Mouse (Mus musculus): Measurements from ENCODE around the gene Atg4c.

Gene Atg4c

DNA sequence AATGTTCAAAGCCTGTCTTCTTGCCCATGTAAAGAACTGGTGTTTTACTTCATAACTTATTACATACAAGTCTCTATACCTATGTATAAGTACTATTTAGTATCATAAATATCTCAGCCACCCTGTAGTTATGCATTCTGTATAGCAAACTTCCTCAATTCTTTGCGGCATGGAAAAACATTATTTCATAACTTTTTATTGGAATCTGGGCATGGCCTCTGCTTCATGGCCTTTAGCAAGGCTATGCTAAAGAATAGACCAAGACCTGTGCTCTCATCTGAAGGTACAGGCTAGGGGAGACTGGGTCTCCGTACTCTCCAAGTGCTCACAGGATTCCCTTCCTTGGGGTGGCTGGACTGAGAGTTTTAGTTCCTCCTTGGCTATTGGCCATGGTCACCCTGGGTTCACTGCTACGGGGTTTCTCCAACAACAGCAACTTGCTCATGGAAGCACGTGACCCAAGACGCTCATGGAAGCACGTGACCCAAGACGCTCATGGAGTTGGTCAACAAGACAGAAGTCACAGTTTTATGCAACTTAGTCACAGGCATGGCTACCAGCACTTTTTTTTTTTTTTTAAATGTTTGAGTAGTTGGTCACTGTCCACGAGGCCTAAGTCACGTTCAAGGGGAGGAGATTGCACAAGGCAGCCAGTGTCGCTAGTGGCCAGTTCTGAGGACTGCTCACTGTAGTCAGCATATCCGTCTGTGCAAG is 7.2 kb upstream of the Atg4c start:
- no peak for DNase-seq (ENCODE audit: low spot score)

DNA sequence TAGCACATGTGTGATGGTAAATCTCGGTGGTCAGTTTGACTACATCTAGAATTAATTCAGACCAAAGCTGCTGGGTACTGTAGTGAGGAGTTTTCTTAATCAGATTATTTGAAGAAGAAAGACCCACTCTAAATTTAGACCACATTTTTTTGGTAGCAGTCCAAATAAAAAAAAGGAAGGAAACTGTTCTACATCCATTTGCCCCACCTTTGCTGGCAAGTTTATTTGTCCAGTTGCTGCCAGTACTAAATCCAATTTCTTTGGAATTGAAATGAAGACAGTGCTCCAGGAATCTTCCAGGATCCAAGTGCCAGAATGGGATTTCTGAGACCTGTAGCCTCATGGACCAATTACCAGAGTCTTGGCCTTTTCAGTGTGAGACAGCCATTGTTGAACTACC is 1.1 kb upstream of the Atg4c start:
- no peak for DNase-seq (ENCODE audit: low spot score)

DNA sequence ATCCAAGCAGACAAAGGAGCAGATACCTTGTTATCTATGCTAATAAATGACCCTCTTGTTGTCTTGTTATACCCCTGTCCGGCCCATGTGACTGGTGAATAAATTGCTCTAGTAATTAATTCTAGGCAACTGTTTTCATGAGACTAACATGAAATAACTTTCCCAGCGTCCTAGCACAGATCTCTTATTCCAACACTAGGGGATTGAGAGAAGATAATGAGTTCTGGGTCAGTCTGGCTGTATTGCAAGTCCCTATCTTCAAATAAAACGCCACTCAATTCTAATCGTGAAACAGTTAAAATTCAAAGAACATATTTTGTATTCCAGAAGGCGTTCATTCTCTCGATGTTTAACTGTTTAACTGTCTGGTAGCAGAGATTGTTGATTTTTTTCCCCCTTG is 520 bp upstream of the Atg4c start:
- DNase-seq (ENCODE audit: low spot score), result no peak

DNA sequence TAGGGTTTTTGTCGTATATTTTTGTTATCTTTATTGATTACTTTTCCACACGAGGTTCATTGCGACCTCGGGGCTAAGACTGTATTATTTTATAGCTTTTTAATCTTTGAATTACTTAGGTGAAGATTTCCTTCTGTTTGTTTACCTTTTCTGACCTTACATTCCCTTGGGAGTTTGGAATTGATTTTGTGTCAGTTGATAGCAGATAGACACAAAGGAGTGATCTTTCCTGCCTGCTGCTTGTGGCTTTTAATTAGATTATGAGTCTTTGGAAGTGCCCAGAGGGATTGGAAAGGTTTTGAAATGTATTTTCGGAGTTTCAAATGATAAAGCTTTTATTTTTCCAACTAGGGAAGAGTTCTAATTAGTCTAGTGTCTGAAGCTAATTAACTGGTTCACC is 1.1 kb downstream of the Atg4c start:
- peak; percentile 51 for DNase-seq (ENCODE audit: low spot score)

DNA sequence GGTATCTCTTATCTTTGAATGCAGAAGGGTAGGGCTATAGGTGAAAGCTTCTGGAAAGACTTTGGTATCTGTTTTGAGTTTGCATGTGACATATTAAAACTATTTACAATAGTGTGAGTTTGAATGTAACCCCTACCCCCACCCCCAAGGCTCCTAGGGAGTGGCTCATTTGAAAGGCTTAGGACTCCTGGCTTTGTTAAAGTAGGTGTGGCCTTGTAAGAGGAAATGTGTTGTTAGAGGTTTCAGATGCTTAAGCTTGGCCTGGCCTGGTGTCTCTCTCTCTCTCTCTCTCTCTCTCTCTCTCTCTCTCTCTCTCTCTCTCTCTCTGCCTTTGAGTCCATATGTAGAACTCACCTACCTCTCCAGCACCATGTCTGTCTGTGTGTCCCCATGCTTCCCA is 5.0 kb downstream of the Atg4c start:
- DNase-seq (ENCODE audit: low spot score), result no peak

DNA sequence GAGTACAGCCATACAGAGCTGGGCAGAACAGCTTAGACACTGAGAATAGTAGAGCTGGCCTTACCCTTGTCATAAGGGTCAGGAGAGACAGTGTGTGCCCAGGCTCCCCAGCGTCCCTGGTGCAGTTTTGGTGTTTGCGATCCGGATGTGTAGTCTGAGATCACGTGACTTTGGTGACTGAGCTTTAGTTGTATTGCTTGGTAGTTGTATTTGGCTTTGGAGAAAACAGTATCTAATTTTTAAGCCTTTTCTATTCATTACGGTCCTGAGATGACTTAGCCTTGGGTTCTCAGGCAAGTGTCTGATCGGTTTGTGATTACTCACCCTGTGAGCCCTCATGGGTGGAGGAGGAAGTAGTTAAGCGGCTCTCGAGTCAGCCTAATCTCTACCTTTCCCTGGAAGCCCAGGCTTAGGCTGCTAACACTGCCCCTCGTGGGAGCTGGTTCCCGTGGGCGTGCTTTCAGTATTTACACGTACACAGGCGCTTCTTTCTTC is 6.1 kb downstream of the Atg4c start:
- no peak for DNase-seq (ENCODE audit: low spot score)

DNA sequence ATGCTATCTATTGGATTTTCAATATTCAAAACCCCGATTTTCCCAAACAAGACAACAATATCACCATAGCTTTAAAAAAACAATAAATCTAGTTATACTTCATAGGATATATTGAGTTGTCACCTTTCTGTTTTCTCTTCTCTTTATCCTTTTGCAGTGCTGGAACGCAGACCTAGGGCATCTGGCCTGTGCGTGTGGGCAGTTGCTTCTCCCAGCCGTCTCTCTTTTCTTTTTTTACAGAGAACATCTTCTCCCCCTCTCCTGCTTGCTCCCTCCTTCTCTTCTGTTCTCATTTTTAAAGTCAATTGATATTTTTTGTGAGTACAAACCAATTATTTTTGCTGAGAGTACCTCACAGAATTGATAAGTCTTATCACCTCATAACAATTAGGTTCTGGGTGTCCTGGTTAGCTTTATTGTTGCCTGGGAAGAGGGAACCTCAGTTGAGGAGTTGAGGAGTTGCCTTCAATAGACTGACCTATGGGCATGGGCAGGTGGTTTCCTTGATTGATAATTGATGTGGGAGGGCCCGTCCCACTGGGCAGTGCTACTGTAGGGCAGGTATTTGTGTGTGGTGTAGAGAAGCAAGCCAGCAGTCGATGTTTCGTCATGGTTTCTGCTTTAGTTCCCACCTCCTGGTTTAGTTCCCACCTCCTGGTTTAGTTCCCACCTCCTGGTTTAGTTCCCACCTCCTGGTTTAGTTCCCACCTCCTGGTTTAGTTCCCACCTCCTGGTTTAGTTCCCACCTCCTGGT is 6.8 kb downstream of the Atg4c start:
- DNase-seq (ENCODE audit: low spot score), result no peak

DNA sequence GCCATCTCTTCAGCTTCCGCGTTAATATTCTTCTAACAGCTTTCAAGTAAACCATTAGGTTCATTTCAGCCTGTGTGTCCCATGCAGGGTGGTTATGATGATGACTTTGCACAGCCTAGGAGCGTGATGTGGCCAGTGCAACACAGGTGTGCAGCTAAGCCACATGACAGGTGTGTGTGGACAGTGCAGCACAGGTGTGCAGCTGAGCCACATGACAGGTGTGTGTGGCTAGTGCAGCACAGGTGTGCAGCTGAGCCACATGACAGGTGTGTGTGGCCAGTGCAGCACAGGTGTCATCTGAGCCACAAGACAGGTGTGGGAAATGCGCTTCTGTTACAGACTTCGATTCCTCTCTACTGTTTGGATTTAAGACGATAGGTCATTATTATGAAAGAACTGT is 12.0 kb downstream of the Atg4c start:
- no peak for DNase-seq (ENCODE audit: low spot score)

DNA sequence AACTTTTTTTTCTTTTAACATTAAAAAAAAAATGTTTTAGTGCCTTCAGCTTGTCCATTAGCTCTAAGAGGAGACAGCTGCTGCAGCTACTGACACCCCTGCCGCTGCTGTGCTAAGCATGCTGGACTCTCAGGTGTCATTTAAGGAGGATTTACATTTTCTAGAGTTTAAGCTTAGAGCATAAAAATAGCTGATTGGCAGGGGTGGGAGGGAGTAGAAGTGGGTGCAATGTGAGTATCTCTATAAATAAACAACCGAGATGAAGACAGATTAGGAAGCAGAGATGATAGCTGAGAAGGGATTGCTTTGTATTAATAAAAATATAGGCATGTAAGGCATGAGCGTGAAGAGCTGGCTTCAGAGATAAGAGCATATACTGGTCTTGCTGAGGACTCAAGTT is 12.6 kb downstream of the Atg4c start:
- DNase-seq (ENCODE audit: low spot score), result no peak

DNA sequence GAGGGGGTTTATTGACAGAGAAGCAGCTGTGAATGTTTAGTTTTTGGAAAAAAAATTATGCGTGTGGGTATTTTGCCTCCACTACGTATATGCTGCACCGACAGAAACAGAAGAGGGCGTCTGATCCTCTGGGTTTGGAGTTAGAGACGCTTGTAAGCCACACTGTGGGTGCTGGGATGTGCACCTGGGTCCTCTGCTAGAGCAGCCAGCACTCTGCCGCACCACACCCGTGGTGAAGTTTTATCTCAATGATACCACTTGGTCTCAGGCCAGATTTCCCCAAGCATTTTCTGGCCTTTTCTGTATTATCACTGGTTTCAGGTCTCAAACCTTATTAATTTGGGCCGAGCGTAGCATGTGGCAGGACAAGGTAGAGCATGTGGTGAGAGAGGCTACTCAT is 16.4 kb downstream of the Atg4c start:
- no peak for DNase-seq (ENCODE audit: low spot score)

DNA sequence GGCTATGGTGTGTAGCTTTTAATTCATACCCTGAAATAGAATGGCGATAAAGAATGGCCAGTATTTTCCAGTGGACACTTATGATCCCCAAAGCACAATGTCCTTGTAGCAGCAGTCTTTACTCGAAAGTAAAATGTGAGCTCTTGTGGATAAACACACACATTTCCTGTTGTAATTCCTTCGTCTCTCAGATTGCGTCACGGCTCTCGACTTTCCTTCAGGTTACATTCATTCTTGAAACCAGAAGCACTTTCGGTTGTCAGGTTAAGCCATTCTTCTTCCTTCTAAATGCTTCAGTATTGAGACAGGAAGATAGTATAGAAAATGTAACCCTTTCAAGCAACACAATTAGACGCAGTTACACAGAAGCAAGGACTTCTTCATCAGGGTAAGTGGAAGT is 17.9 kb downstream of the Atg4c start:
- DNase-seq (ENCODE audit: low spot score), result no peak

DNA sequence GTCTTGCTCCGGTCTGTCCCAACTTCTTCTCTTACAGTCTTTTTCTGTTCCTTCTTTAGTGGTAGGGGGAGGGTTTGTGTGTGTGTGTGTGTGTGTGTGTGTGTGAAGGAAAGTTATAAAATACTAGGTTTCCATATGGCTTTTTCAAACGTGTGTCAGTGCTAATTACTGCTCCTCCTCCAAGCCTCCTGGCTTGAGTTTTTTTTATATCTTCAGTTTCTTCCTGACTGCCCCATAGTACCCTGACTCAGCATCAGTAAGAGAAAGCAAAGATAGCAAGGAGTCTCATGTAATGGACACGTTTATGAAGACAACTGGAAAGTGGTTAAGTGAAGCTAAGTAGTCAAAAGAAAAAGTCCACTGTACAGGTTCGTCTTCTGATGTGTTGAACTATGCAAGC is 19.4 kb downstream of the Atg4c start:
- DNase-seq (ENCODE audit: low spot score), result no peak

DNA sequence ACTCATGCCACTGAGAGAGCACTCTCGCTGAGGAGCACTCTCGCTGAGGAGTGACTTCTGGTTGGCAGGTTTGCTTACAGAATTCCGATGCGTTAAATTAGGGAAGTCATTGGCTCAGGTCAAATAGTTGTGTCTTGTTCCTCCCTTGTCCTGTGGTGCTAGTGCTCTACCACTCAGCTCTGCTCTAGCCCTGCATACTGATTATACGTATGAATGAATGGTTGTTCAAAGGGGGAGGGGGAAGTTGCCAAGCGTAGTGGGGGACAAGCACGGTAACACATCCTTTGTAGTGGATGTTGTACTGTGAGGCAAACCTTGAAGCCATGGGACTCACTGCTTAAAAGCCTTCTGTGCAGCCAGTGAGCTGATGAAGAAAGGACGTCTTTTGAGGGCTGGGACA is 28.5 kb downstream of the Atg4c start:
- no peak for DNase-seq (ENCODE audit: low spot score)

DNA sequence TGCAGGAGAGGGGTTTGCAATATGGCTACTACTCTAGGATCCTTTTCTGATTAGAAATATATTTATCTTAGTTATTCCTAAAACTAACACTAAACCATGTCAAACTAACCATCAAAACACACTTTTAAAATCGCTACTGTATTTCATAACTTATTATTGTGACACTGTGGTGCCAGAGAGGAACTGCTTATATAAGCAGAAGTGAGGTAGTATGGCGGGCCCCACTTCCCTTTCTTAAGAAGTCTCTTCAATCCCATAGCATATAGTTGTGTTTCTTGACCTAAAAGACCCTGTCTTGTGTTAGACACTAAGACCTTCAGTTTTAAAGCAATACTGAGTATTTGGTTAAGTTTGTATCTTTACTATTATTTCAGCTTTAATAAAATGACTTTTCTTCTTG is 31.1 kb downstream of the Atg4c start:
- no peak for DNase-seq (ENCODE audit: low spot score)

DNA sequence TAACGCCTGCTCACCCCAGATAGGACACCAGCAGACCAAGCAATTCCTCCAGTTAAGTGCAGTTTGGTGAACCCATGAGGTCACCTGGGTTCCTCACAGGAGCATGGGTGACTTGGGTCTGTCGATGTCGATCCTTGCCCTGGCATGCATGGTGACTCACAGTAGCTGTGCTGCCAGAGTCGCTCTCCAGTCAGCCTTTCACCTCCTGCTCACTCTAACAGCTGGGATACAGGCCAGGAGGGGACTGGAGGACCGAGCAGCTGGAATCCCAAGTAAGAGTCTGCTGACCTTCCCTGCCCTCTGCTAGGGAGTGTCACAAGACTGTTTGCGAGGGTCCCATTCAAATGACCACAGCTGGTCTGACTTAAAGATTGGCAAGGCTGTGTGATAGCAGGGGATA is 33.5 kb downstream of the Atg4c start:
- DNase-seq (ENCODE audit: low spot score), result no peak

DNA sequence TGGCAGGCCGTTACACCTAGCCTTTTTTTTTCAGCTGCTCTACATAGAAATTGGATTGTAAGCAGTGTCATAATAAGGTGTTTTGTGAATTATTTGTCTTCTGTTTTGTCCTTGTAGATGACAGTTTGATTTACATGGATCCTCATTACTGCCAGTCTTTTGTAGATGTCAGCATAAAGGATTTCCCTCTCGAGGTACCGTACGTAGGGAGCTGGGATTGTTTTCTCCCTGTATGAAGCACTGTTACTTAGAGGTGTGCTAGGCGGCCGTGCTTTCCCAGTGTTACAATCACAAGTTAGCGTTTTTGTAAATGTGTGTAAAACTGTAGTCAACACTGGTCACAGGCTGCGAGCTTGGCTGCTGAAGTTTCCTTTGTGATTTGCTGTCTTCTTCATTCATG is 35.6 kb downstream of the Atg4c start:
- DNase-seq (ENCODE audit: low spot score), result no peak

DNA sequence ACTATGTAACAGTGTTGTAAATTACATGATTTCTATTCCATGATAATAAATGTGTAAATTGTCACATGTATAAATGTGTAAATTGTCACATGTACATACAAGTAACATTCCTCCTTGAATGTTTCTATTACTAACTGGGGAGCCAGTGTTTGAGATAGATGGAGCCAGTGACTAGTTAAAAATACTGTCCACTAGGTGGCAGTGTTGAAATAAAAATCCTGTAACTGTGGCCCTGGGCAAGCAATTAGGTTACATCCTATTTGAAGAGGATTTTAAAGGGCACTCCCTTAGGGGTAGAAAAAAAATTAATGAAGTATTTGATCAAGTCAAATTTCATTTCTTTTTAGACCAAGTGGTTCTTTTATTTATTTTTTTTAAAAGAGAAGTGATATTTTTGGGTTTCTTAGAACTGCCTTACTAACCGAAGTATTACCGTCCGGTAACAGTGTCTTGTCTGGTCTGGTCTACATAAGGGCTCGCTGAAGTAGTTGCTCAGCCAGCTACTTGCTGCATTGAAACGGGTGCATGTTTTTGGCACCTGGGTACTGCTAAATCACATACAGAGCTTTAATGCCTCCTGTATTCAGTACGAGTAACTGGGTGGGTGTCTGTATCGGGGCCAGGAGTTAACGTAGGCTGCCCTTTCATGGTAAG is 41.6 kb downstream of the Atg4c start:
- DNase-seq (ENCODE audit: low spot score), result peak; percentile 73

DNA sequence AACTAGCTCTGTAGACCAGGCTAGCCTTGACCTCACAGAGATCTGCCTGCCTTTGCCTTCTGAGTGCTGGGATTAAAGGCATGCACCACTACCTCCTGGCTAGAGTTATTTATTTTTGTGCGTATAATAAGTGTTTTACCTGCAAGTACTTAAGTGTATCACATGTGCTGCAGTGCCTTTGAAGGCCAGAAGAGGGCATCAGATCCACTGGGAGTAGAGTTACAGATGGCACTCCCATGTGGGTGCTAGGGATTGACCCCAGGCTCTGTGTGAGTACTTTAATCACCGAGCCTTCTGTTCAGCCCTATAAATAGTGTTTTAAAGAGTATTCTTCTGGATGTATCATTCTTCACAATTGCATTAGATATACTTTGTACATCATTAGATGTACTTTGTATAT is 44.6 kb downstream of the Atg4c start:
- DNase-seq (ENCODE audit: low spot score), result no peak

DNA sequence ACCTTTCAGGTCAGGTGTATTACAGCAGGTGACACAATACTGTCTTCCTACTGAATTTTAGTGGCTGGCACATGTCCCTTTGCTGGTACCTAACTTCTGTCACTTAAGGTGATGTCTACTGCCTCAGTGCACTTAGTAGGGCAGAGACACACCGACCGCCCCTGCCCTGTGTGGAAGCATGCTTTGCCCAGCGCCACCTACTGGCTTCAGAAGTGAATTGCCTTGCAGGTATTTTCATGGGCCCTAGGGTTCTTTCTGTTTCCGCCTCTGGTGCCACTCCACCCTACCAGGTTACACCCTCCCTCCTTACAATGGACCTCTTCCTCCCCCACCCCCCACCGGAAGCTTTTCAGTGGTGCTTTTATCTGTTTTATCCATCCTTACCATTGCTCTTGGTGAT is 47.9 kb downstream of the Atg4c start:
- DNase-seq (ENCODE audit: low spot score), result no peak

DNA sequence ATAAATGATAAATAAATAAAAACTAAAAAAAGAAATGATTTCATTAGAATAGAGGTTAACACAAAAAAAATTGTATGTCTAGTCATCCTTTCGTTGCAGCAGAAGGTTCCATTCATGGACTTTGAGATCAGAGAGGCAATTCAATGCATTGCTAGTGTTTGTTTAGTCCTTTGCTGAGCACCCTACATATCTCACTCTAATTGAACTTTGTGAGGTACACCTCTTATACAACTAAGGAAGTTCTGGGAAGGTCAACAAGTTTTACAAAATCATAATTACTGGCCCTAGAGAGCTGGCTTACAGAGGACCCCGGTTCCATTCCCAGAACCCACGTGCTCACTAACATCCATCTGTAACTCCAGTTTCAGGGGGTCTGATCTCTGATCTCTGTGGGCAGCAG is 55.6 kb downstream of the Atg4c start:
- DNase-seq (ENCODE audit: low spot score), result no peak

DNA sequence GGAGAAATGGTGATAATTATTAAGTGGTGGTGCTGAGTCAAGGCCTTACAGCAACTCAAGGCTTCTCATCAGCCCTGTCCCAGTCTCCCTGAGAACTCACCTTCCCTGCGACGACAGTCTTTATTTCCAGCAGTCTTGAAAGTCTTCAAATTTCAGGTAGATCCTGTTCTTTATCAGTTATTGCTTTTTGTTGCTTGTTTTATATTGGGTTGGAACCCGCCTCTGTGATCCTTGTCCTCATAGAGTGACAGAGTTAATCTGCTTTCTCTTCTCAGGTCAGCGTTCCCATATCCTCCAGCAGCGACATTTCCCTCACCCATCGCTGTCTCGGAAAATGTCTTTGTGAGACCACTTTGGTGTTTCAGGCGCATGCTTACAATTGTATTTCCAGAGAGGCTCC is 56.1 kb downstream of the Atg4c start:
- no peak for DNase-seq (ENCODE audit: low spot score)

DNA sequence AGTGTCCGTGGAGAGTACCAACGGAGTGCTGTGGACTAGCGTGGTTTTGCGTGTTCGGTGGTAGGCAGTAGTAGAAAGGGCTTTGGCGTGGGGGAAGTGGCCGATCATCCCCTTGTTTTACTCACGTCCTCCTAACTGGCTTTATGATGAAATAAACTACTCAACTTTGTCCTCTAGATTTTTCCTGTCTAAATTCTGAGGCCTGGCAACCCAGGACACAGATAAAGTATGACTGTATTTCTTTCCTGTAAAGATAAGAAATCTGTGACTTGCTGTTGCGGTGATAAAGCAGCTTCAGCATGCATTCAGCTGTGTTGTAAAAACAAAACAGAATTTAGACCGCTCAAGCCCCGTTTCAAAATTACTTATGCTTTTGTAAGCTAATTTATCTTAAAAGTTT is 59.2 kb downstream of the Atg4c start:
- DNase-seq (ENCODE audit: low spot score), result no peak

DNA sequence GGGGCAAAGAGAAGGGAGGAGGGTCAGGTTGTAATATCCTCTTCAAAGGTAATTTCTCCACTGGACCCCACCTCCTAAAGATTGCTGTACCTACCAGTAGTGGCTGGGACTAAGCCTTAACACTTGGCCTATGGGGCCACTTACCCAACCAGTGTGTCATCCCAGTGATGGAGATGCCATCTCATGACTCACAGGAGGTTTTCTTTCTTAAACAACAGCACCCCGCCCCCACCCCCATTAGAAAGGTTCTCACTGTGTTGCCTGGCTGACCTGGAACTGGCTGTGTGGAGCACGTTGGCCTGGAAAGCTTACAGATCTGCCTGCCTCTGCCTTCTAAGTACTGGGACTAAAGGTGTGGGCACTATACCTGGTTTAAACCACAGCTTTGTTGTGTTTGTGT is 69.5 kb downstream of the Atg4c start:
- no peak for DNase-seq (ENCODE audit: low spot score)
